20 mouse cellular contexts compared by ENCODE assay signal in genomic region chr4:102406848-102407247, GRCm38 (mm10).
"Had no signal": no experiment of that assay in that cellular context is flagged by ENCODE, and none has a peak within 500 bp of the region (broad histone marks: within the 10 kb centered on the region; RNA-seq: fewer than 3 reads in every experiment).

No protein-coding gene starts in this region.

- H3K27me3 ChIP-seq: heart, embryonic 12.5 days; hindbrain, embryonic 13.5 days; hindbrain, embryonic 15.5 days; limb, embryonic 12.5 days; liver, embryonic 13.5 days; liver, embryonic 15.5 days had no signal

- ATAC-seq: forebrain, postnatal 0 days; hindbrain, postnatal 0 days had no signal

- H3K9ac ChIP-seq: forebrain, postnatal 0 days; heart, embryonic 12.5 days; hindbrain, embryonic 13.5 days; hindbrain, embryonic 15.5 days; limb, embryonic 12.5 days; liver, embryonic 13.5 days; liver, embryonic 15.5 days had no signal

- H3K4me3 ChIP-seq: heart, adult 2 months; heart, embryonic 10.5 days; heart, embryonic 12.5 days; hindbrain, embryonic 13.5 days; hindbrain, embryonic 15.5 days; left cerebral cortex, adult 2 months; limb, embryonic 10.5 days; limb, embryonic 12.5 days; liver, embryonic 13.5 days; liver, embryonic 15.5 days had no signal

- H3K4me2 ChIP-seq: heart, embryonic 12.5 days; hindbrain, embryonic 13.5 days; hindbrain, embryonic 15.5 days; limb, embryonic 12.5 days; liver, embryonic 11.5 days; liver, embryonic 13.5 days; liver, embryonic 15.5 days had no signal

- H3K4me1 ChIP-seq: limb, embryonic 12.5 days; liver, embryonic 13.5 days; liver, embryonic 15.5 days had no signal

- H3K36me3 ChIP-seq: heart, embryonic 10.5 days; heart, embryonic 12.5 days; hindbrain, embryonic 13.5 days; hindbrain, embryonic 15.5 days; limb, embryonic 10.5 days; limb, embryonic 12.5 days; liver, embryonic 13.5 days; liver, embryonic 15.5 days had no signal

- DNase-seq: forebrain, postnatal 0 days; gastrocnemius, postnatal 14 days; gastrocnemius, postnatal 36 days; heart, adult 2 months; heart, postnatal 14 days; heart, postnatal 36 days; kidney, adult 18-20 months; kidney, adult 8-10 months; kidney, postnatal 25 days; liver, embryonic 13.5 days had no signal

- H3K27ac ChIP-seq: heart, adult 2 months; heart, embryonic 10.5 days; hindbrain, embryonic 13.5 days; hindbrain, embryonic 15.5 days; hindbrain, postnatal 0 days; left cerebral cortex, adult 2 months; limb, embryonic 10.5 days; limb, embryonic 12.5 days; liver, embryonic 13.5 days; liver, embryonic 15.5 days had no signal

- H3K9me3 ChIP-seq: heart, embryonic 10.5 days; heart, embryonic 12.5 days; hindbrain, embryonic 13.5 days; hindbrain, embryonic 15.5 days; limb, embryonic 10.5 days; limb, embryonic 12.5 days; liver, embryonic 13.5 days; liver, embryonic 15.5 days had no signal
